Mouse (Mus musculus) fibroblast of lung, adult 2 months (primary cell): Measurements from ENCODE around the gene Nfam1.

ENCODE experiments used
- DNase-seq: peaks from one replicate; pipeline ENCODE4 v3.0.0-alpha.2; 2011; ENCODE audit warnings: low read depth

The Nfam1 gene

GRCm38 (mm10) chr15:82992079-82992783, 40.9 kb downstream of the Nfam1 start:
- no peak for DNase-seq

GRCm38 (mm10) chr15:82989190-82989704, 43.9 kb downstream of the Nfam1 start:
- DNase-seq, result no peak

GRCm38 (mm10) chr15:82987732-82988112, 45.4 kb downstream of the Nfam1 start, which contains the start of gene Tcf20:
TSS of gene Tcf20 (minus strand) at chr15:82987872.
- peak; percentile 73 for DNase-seq

- no peak for DNase-seq
Measured at GRCm38 (mm10) chr15:82987014-82987731, 45.9 kb downstream of the Nfam1 start.

GRCm38 (mm10) chr15:82984574-82984973, 48.5 kb downstream of the Nfam1 start:
- no peak for DNase-seq

- DNase-seq, result no peak
Measured at GRCm38 (mm10) chr15:82984097-82984496, 49.0 kb downstream of the Nfam1 start.

- DNase-seq, result no peak
Measured at GRCm38 (mm10) chr15:82983416-82984026, 49.6 kb downstream of the Nfam1 start.

- DNase-seq, result no peak
Measured at GRCm38 (mm10) chr15:82982724-82983415, 50.2 kb downstream of the Nfam1 start.

- DNase-seq, result no peak
Measured at GRCm38 (mm10) chr15:82981676-82982520, 51.2 kb downstream of the Nfam1 start.

- DNase-seq, result no peak
Measured at GRCm38 (mm10) chr15:82979531-82979930, 53.6 kb downstream of the Nfam1 start.

GRCm38 (mm10) chr15:82974471-82974870, 58.6 kb downstream of the Nfam1 start:
- DNase-seq, result no peak

- peak; percentile 76 for DNase-seq
Measured at GRCm38 (mm10) chr15:82969206-82969721, 63.8 kb downstream of the Nfam1 start.

- DNase-seq, result no peak
Measured at GRCm38 (mm10) chr15:82968449-82968848, 64.7 kb downstream of the Nfam1 start.

GRCm38 (mm10) chr15:82967947-82968346, 65.2 kb downstream of the Nfam1 start:
- DNase-seq, result no peak

GRCm38 (mm10) chr15:82964266-82964825, 68.8 kb downstream of the Nfam1 start:
- no peak for DNase-seq

- no peak for DNase-seq
Measured at GRCm38 (mm10) chr15:82963556-82964156, 69.5 kb downstream of the Nfam1 start.

- no peak for DNase-seq
Measured at GRCm38 (mm10) chr15:82963090-82963489, 70.0 kb downstream of the Nfam1 start.

- no peak for DNase-seq
Measured at GRCm38 (mm10) chr15:82962536-82962935, 70.6 kb downstream of the Nfam1 start.

GRCm38 (mm10) chr15:82960786-82961561, 72.1 kb downstream of the Nfam1 start:
- DNase-seq, result no peak
